Mouse (Mus musculus) kidney, postnatal 25 days (tissue): ENCODE data around the gene Msh4.

Experiments used
- DNase-seq, 2 experiments: peaks; one replicate each; pipeline ENCODE4 v3.0.0; 2021; ENCODE audit warnings: mixed read lengths in 2 of 2

Gene Msh4

DNA sequence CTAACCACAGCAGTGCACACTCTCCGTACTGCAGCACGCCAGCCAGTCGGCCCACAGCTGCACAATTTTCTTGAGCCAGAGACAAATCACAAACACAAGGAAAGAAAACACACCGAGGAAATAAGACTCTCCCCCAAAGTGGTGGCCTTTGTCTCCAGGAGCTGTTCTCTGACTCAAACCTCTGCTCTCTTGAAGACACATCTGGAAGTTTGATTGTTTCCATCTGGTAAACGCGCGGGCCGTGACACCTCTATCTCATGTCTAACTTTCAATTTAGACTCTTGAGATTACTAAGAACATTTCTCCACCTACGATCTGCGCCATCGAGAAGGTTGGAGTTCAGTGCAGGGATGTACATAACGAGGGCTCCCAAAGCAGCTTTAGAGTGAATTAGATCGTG lies 97.5 kb downstream of the Msh4 start:
- no peak for DNase-seq

DNA sequence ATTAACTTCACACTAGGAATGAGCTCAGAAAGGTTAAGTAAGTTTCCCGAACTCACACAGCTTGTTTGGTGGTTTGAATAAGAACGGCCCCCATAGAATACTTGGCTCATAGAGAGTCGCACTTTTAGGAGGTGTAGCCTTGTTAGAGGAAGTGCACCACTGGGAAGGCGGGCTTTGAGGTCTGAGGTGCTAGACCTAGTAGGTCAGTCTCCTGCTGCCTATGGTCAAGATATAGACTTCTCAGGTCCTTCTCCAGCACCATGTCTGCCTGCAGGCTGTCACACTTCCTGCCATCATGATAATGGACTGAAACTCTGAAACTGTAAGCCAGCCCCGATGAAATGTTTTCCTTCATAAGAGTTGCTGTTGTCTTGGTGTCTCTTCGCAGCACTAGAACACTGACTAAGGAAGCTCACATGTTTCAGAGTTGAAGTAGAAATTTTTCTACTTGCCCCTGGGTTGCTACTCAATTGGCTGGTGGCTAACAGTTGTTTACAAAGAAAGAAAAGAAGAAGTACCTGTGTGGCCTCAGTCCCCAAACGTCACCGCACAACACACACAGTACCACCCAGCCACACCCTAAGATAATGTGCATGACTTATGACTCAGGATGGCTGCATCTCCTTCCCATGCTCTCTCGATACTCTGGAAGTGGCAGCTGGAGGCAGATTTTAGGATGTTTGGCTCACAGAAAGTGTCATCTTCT lies 98.3 kb downstream of the Msh4 start:
- DNase-seq, result no peak
